Mouse (Mus musculus) myocyte (in vitro differentiated cells): ENCODE data around the gene Klc4. TPM values are rescaled to one million over a fixed set of nuclear protein-coding genes. Genes with fewer than 3 reads are reported as not detected.

Experiments used
- H3K27me3 ChIP-seq: one replicate; pipeline ENCODE4 v1.6.1; 2011; ENCODE audit not compliant: control insufficient read depth, insufficient read depth, insufficient read length
- H3K36me3 ChIP-seq: one replicate; pipeline ENCODE4 v1.6.1; 2011; ENCODE audit not compliant: control insufficient read depth, insufficient read depth
- H3K4me2 ChIP-seq: one replicate; pipeline ENCODE4 v1.6.1; 2011; ENCODE audit warnings: low read depth, control low read depth
- H3K4me3 ChIP-seq: one replicate; pipeline ENCODE4 v1.5.1; 2011; ENCODE audit warnings: mild to moderate bottlenecking, control low read depth, moderate library complexity
- H3K79me2 ChIP-seq: one replicate; pipeline ENCODE4 v1.6.1; 2011; ENCODE audit not compliant: control insufficient read depth, insufficient read depth
- H3ac ChIP-seq: one replicate; pipeline ENCODE4 v1.6.1; 2011; ENCODE audit not compliant: control insufficient read depth, insufficient read length
- CEBPB ChIP-seq: IDR thresholded peaks from 2 replicates; pipeline ENCODE4 v1.6.1; 2011; ENCODE audit warnings: mild to moderate bottlenecking, moderate library complexity; ENCODE audit not compliant: poor library complexity, insufficient read depth, severe bottlenecking
- E2F4 ChIP-seq: IDR thresholded peaks from one replicate; pipeline ENCODE4 v1.6.1; 2011; ENCODE audit warnings: mild to moderate bottlenecking, control low read depth, moderate library complexity; ENCODE audit not compliant: insufficient read depth
- MAX ChIP-seq: IDR thresholded peaks from one replicate; pipeline ENCODE4 v1.6.1; 2011; ENCODE audit warnings: low read depth, mild to moderate bottlenecking, control low read depth
- MYOD1 ChIP-seq, 3 experiments: IDR thresholded peaks; one replicate each; pipeline ENCODE4 v1.6.1; 2011; ENCODE audit warnings: control low read depth in 2 of 3, low read depth in 2 of 3, mild to moderate bottlenecking in 2 of 3, moderate library complexity in 1 of 3; ENCODE audit not compliant: insufficient read length in 2 of 3, control insufficient read depth in 1 of 3
- MYOG ChIP-seq, 3 experiments: IDR thresholded peaks; one replicate each; pipeline ENCODE4 v1.6.1; 2011; ENCODE audit warnings: control low read depth in 2 of 3, low read depth in 2 of 3, mild to moderate bottlenecking in 2 of 3; ENCODE audit not compliant: insufficient read length in 2 of 3, control insufficient read depth in 1 of 3, insufficient read depth in 1 of 3
- POLR2A ChIP-seq: IDR thresholded peaks from one replicate; pipeline ENCODE4 v1.6.1; 2011; ENCODE audit warnings: low read depth, mild to moderate bottlenecking, control low read depth, moderate library complexity; ENCODE audit not compliant: insufficient read length
- POLR2AphosphoS2 ChIP-seq: IDR thresholded peaks from one replicate; pipeline ENCODE4 v1.6.1; 2011; ENCODE audit warnings: low read depth, control low read depth; ENCODE audit not compliant: insufficient read length
- REST ChIP-seq: IDR thresholded peaks from one replicate; pipeline ENCODE4 v1.6.1; 2011; ENCODE audit warnings: mild to moderate bottlenecking, control low read depth, moderate library complexity; ENCODE audit not compliant: insufficient read depth, insufficient read length
- SRF ChIP-seq: IDR thresholded peaks from one replicate; pipeline ENCODE4 v1.6.1; 2011; ENCODE audit warnings: low read depth; ENCODE audit not compliant: control insufficient read depth, insufficient read length
- TCF12 ChIP-seq: IDR thresholded peaks from one replicate; pipeline ENCODE4 v1.6.1; 2011; ENCODE audit warnings: mild to moderate bottlenecking, control low read depth; ENCODE audit not compliant: poor library complexity, insufficient read depth, severe bottlenecking
- TCF3 ChIP-seq: IDR thresholded peaks from one replicate; pipeline ENCODE4 v1.6.1; 2011; ENCODE audit warnings: low read depth, control low read depth; ENCODE audit not compliant: insufficient read length
- USF1 ChIP-seq: IDR thresholded peaks from one replicate; pipeline ENCODE4 v1.6.1; 2011; ENCODE audit warnings: low read depth, mild to moderate bottlenecking, control low read depth, moderate library complexity
- polyA plus RNA-seq: library from polyadenylated mRNA; unstranded; fragments of >200 nt; fragmentation: generic; extraction: Trizol; gene quantifications from one replicate; pipeline ENCODE4 v1.2.1, GENCODE M21; 2012; ENCODE audit warnings: missing spikeins

Klc4 gene
- polyA plus RNA-seq, 1 experiment = 19.2 TPM

DNA sequence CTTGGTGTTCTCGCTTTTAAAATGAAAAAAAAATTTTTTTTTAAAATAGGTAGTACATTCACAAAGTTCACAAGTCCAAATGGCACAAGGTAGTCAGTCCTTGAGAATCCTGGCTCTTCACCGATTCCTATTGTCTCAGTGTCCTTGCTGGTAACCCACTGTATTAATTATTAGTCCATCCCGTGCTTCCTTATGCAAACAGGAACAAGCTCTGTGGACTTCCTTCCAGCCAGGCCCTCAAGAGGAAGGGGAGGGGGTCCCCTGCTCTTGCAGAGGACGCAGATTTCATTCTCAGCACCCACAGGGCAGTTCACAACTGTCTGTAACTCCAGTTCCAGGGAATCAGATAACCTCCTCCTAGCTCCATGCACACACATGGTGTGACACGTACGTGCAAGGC lies 10.2 kb upstream of the Klc4 start:
- no peak overlapping the region for H3K4me2 ChIP-seq
- H3K4me3 ChIP-seq = no peak overlapping the region
- H3K36me3 ChIP-seq = peaks cover 4% of the 10 kb centered on the region
- no peak for TF ChIP-seq REST
- no peak for TF ChIP-seq SRF
- no peak for TF ChIP-seq E2F4
- TF ChIP-seq MYOD1 (IDR thresholded peaks at IDR 0.05; ENCODE audit: control insufficient read depth in 1 of 3, insufficient read length in 2 of 3, low read depth in 2 of 3) = no peak
- TF ChIP-seq USF1 = no peak
- no peak for TF ChIP-seq POLR2AphosphoS2
- no peak for TF ChIP-seq CEBPB
- TF ChIP-seq POLR2A = no peak
- no peak for TF ChIP-seq TCF3
- no peak for TF ChIP-seq TCF12
- no peak for TF ChIP-seq MAX
- TF ChIP-seq MYOG (IDR thresholded peaks at IDR 0.05; ENCODE audit: control insufficient read depth in 1 of 3, insufficient read depth in 1 of 3, insufficient read length in 2 of 3, low read depth in 2 of 3) = no peak
- no peaks in the 10 kb centered on the region for H3K79me2 ChIP-seq
- H3ac ChIP-seq = no peak overlapping the region
- no peaks in the 10 kb centered on the region for H3K27me3 ChIP-seq

DNA sequence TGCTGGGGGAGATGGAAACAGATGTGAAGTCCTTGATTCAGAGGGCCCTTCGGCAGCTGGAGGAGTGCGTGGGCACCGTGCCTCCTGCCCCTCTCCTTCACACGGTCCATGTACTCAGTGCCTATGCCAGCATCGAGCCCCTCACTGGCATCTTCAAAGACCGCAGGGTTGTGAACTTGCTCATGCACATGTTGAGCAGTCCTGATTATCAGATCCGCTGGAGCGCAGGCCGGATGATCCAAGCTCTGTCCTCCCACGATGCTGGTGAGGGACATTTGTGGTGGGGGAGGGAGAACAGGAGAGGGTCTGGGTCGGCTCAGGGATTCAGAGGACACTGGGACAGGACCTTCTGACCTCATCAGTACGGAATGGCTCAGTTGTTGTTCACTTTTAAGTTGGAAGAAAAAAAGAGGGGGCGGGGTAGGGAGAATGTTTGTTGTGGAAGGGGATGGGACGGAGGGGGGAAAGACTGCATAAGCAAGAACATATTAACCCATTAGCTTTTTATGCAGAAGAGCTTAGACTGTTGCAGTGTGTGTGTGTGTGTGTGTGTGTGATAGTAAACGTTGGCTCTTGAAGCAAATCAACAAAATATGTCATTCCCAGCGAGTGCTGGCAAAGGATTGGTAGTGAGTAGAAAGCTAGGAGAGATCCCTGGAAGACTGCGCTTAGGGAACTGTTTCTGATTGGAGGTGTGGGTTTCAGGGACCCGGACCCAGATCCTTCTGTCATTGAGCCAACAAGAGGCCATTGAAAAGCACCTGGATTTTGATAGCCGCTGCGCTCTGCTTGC lies 6.1 kb upstream of the Klc4 start:
- no peak overlapping the region for H3ac ChIP-seq
- peaks cover 5% of the 10 kb centered on the region for H3K79me2 ChIP-seq
- H3K4me2 ChIP-seq = peak overlapping the region; percentile 45
- H3K4me3 ChIP-seq = peak overlapping the region; percentile 38
- peaks cover 5% of the 10 kb centered on the region for H3K36me3 ChIP-seq
- H3K27me3 ChIP-seq = no peaks in the 10 kb centered on the region
- no peak for TF ChIP-seq USF1
- TF ChIP-seq POLR2AphosphoS2 = no peak
- no peak for TF ChIP-seq MYOD1 (IDR thresholded peaks at IDR 0.05; ENCODE audit: control insufficient read depth in 1 of 3, insufficient read length in 2 of 3, low read depth in 2 of 3)

DNA sequence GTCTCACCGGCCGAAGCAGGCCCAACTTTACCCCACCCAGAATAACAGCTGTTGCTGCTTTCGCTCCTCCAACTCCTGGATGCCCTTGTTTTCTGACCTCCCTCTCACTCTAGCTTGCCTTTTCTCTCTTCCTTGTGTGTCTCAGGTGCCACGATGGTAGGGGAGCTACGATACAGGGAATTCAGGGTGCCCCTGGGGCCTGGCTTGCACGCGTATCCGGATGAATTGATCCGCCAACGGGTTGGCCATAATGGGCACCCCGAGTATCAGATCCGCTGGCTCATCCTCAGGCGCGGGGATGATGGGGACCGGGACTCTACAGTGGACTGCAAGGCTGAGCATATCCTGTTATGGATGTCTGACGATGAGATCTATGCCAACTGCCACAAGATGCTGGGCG lies 5.5 kb upstream of the Klc4 start:
- H3K36me3 ChIP-seq = peaks cover 5% of the 10 kb centered on the region
- H3ac ChIP-seq = peak overlapping the region; percentile 16
- H3K4me2 ChIP-seq = peak overlapping the region; percentile 87

DNA sequence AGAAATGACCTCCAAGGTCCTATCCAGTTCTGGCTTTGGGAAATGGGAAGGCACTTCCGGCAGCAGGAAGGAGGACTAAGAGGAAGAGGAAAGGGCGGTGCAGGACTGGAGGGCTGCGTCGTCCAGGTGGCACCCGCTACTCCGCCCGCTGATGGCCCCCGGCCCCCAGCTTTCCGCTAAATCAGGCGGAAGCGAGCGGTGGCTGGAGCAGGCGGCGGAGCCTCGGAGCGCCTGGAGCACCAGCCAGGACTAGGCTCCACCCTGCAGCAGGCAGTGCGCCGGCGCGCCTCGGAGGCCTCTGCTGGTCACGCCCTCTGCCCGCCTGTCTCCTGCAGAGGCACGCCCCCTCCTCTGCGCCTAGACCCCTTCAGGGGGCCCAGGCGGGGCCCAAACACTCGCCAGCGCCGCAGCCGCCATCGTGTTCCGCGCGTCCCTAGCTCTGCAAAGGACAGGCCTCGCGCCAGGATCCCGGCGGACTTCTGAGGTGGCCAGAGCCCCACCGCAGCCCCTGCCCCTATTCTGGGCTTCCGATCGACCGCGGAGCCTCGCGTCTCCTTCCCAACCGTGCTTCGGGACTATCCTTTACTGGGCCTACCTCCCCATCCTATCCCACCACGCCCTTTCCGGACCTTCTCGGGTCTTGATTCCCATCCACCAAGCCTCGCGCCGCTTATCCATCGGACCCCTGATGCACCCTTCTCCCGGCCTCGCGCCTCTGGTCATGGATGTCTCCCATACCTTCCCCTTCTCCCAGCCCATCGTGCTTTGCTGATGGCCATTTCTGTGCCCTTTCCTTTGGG lies 4.6 kb upstream of the Klc4 start, which contains the start of gene Cul7:
TSS of gene Cul7 (plus strand) at position 106 of the 800 bp plus-strand sequence.
- Histone ChIP-seq H3K4me2 (peak within 1 kb of the TSS; percentile 87), H3K36me3 (peaks cover 5% of the 10 kb centered on the region)
- TF ChIP-seq MYOG (IDR thresholded peaks at IDR 0.05; ENCODE audit: control insufficient read depth in 1 of 3, insufficient read depth in 1 of 3, insufficient read length in 2 of 3, low read depth in 2 of 3) = peak in 1 of 3 experiments; percentile 28
- peak; percentile 98 for TF ChIP-seq POLR2AphosphoS2
- no peak for TF ChIP-seq MAX
- peak; percentile 94 for TF ChIP-seq POLR2A
- peak in 1 of 3 experiments; percentile 32 for TF ChIP-seq MYOD1 (IDR thresholded peaks at IDR 0.05; ENCODE audit: control insufficient read depth in 1 of 3, insufficient read length in 2 of 3, low read depth in 2 of 3)

More for the DNA sequence above, 5.5 kb upstream of the Klc4 start:
- no peaks in the 10 kb centered on the region for H3K27me3 ChIP-seq
- TF ChIP-seq MYOD1 (IDR thresholded peaks at IDR 0.05; ENCODE audit: control insufficient read depth in 1 of 3, insufficient read length in 2 of 3, low read depth in 2 of 3) = peak in 2 of 3 experiments; percentile 6 to 55
- no peak for TF ChIP-seq TCF3
- TF ChIP-seq MYOG (IDR thresholded peaks at IDR 0.05; ENCODE audit: control insufficient read depth in 1 of 3, insufficient read depth in 1 of 3, insufficient read length in 2 of 3, low read depth in 2 of 3) = peak in 1 of 3 experiments; percentile 33
- peak overlapping the region; percentile 38 for H3K4me3 ChIP-seq
- peaks cover 12% of the 10 kb centered on the region for H3K79me2 ChIP-seq

DNA sequence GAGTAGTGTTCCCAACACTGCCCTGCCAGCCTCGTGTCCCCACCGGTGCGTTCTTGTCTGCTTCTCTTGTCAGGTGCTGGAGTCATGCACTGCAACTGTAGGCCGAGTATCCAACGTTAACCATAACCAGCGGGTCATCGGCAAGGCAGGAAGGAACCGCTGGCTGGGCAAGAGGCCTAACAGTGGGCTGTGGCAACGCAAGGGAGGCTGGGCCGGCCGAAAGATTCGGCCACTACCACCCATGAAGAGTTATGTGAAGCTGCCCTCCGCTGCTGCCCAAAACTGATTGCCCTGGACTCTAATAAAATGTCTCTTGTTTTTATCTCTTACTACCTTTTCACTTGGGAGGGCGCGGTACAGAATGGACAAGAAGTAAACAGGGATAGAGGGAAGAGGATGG lies 4.0 kb upstream of the Klc4 start:
- Histone ChIP-seq H3K4me3 (peak overlapping the region; percentile 38), H3ac (peak overlapping the region; percentile 16), H3K79me2 (peaks cover 12% of the 10 kb centered on the region), H3K36me3 (peaks cover 5% of the 10 kb centered on the region), H3K4me2 (peak overlapping the region; percentile 87), H3K27me3 (no peaks in the 10 kb centered on the region)
- TF ChIP-seq TCF12 = no peak
- TF ChIP-seq TCF3 = no peak
- TF ChIP-seq POLR2AphosphoS2 = no peak
- no peak for TF ChIP-seq E2F4
- TF ChIP-seq SRF = no peak
- no peak for TF ChIP-seq MAX
- no peak for TF ChIP-seq USF1
- no peak for TF ChIP-seq REST

More for the DNA sequence above, 4.6 kb upstream of the Klc4 start, which contains the start of gene Cul7:
- H3K4me3 ChIP-seq = peak within 1 kb of the TSS; percentile 38
- H3ac ChIP-seq = peak within 1 kb of the TSS; percentile 16
- H3K79me2 ChIP-seq = peaks cover 12% of the 10 kb centered on the region
- no peaks in the 10 kb centered on the region for H3K27me3 ChIP-seq
